Mouse (Mus musculus) heart, adult 2 months (tissue): ENCODE measurements around the gene Orc4.

Source experiments
- CTCF ChIP-seq: fragments of 200-600 bp; IDR thresholded peaks from 2 replicates; pipeline ENCODE4 v1.8.1; 2022; ENCODE audit warnings: antibody characterized with exemption, mild to moderate bottlenecking, moderate library complexity
- EP300 ChIP-seq: fragments of 200-500 bp; IDR thresholded peaks from 2 replicates; pipeline ENCODE4 v1.6.1; 2011; ENCODE audit warnings: low read depth, low read length, control low read depth; ENCODE audit not compliant: insufficient read depth
- POLR2A ChIP-seq: fragments of 200-500 bp; IDR thresholded peaks from 2 replicates; pipeline ENCODE4 v1.6.1; 2011; ENCODE audit warnings: mild to moderate bottlenecking, low read depth, low read length, control low read depth; ENCODE audit not compliant: insufficient read depth

DNA sequence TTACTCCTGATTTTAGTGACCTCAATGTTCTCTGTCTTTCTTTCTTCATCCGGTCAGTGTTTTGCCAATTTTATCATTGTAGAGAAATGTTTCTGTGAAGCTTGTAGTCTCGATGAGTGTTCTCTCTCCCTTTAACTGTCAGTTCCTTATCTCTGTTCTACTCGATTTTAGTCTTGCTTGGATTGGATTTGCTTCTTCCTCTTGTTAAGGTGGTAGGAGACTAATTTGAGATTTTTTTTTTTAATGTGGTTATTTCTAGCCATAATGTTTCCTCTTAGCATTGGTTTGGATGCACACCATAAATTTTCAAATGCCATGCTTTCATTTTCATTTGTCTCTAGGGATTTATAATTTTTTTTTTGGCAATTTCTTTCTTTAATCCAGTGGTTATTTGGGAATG lies 28.8 kb upstream of the Orc4 start:
- TF ChIP-seq POLR2A = no peak
- no peak for TF ChIP-seq EP300
- TF ChIP-seq CTCF = no peak
